Mouse (Mus musculus): ENCODE measurements around the gene Cux2.

DNA sequence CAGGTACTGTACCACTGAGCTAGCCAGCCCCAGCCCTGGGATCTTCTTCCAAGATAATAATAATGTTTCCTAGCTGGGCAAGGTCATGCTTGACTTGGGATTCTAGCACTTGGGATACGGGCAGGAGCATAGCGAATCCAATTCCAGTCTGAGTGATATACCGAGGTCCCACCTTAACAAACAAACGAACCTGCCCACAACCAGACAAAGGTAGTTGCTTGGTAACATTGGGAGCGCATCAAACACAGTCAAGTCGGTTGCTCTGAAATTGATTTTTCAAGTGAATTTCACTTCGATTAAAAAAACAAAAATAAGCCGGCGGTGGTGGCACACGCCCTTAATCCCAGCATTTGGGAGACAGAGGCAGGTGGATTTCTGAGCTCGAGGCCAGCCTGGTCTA lies 203.6 kb downstream of the Cux2 start:
- TF ChIP-seq CTCF (IDR thresholded peaks at IDR 0.05; ENCODE audit: low read depth, low read length) (no peak), POLR2A (IDR thresholded peaks at IDR 0.05; ENCODE audit: borderline replicate concordance, low read depth, low read length) (no peak)

All from bone marrow macrophage, adult 2 months (primary cell).